In genomic region chr19:7438295-7438694, GRCm38 (mm10) we compare ENCODE assay signal across 20 mouse cellular contexts. TPM values are rescaled to one million over a fixed set of nuclear protein-coding genes. Genes with fewer than 3 reads are reported as not detected.
A peak's percentile ranks its signal among the peaks of the same experiment; 100 is the strongest.
DNase-seq lines count a peak whose midpoint lies in the region; ATAC-seq lines count a peak whose summit lies in the region.
"Had no signal": no experiment of that assay in that cellular context is flagged by ENCODE, and none has a peak within 500 bp of the region (broad histone marks: within the 10 kb centered on the region; RNA-seq: fewer than 3 reads in every experiment).

No protein-coding gene starts in this region.

- peak; percentile 53 for ATAC-seq in granulocyte monocyte progenitor cell, adult 5-6 weeks (replicated peaks; ENCODE audit: poor library complexity, severe bottlenecking)
- ATAC-seq in neutrophil, adult 5-6 weeks (ENCODE audit: extremely low read depth, insufficient number of reproducible peaks, low FRiP score, poor library complexity, severe bottlenecking): 0 out of 2 replicates have a peak, but pooled peaks have one; percentile 46
- ATAC-seq: CD4-positive, CD25-positive, alpha-beta regulatory T cell, adult 4 months; forebrain, embryonic 14.5 days; forebrain, embryonic 16.5 days had no signal

- DNase-seq in A20 (ENCODE audit: low read depth, low spot score): peak; percentile 56
- no peak for DNase-seq in frontal cortex, postnatal 36 days (ENCODE audit: low spot score in 2 of 2)
- no peak for DNase-seq in B cell, adult 2 months
- no peak for DNase-seq in heart, postnatal 4 days
- no peak for DNase-seq in urinary bladder, adult 18-20 months (ENCODE audit: low spot score in 2 of 2)
- DNase-seq: adrenal gland, adult 2 months; adrenal gland, postnatal 10 days; adrenal gland, postnatal 25 days; cerebellum, adult 11 months; cerebellum, adult 18-20 months; cerebellum, adult 8-10 months; cerebellum, adult 9-11 months; cerebellum, postnatal 14 days; cerebellum, postnatal 36 days; embryo, embryonic 11 days had no signal

RNA-seq across cellular contexts. Expression of gene 2700081O15Rik, which starts 20.9 kb away (rescaled TPM):
- 1.5 and 3.1 TPM in 2 replicates for total RNA-seq in granulocyte monocyte progenitor cell, adult 5-6 weeks (2014; fragmentation: Nextera tagmentation)
- total RNA-seq in granulocyte monocyte progenitor cell, adult 5-6 weeks (2017): 1.2 and 1.6 TPM in 2 replicates
- 2.5 and 2.8 TPM in 2 replicates for total RNA-seq in neutrophil, adult 5-6 weeks (2017)
- total RNA-seq in heart, postnatal 4 days (2021): 10 to 100 TPM; 28.4 to 28.5 TPM

RNA-seq across cellular contexts. Expression of gene Rtn3, which starts 44.8 kb away (rescaled TPM):
- 166 and 193 TPM in 2 replicates for total RNA-seq in granulocyte monocyte progenitor cell, adult 5-6 weeks (2014; fragmentation: Nextera tagmentation)
- 80.4 and 94.7 TPM in 2 replicates for total RNA-seq in granulocyte monocyte progenitor cell, adult 5-6 weeks (2017)
- total RNA-seq in neutrophil, adult 5-6 weeks (2017): 69.4 and 71.8 TPM in 2 replicates
- 100 to 1,000 TPM; 119 TPM for total RNA-seq in heart, postnatal 4 days (2021)

RNA-seq across cellular contexts. Expression of gene Spindoc, which starts 55.5 kb away (rescaled TPM):
- 19.2 and 19.8 TPM in 2 replicates for total RNA-seq in granulocyte monocyte progenitor cell, adult 5-6 weeks (2014; fragmentation: Nextera tagmentation)
- total RNA-seq in granulocyte monocyte progenitor cell, adult 5-6 weeks (2017): 4.7 and 4.9 TPM in 2 replicates
- 8.7 and 9.3 TPM in 2 replicates for total RNA-seq in neutrophil, adult 5-6 weeks (2017)
- 10 to 100 TPM; 29.4 to 30.8 TPM for total RNA-seq in heart, postnatal 4 days (2021)

RNA-seq across cellular contexts. Expression of gene Atl3, which starts 55.5 kb away (rescaled TPM):
- total RNA-seq in granulocyte monocyte progenitor cell, adult 5-6 weeks (2014; fragmentation: Nextera tagmentation): 47.9 and 50.2 TPM in 2 replicates
- 49.0 and 52.6 TPM in 2 replicates for total RNA-seq in granulocyte monocyte progenitor cell, adult 5-6 weeks (2017)
- 35.8 and 36.1 TPM in 2 replicates for total RNA-seq in neutrophil, adult 5-6 weeks (2017)
- 10 to 100 TPM; 35.1 to 36.9 TPM for total RNA-seq in heart, postnatal 4 days (2021)
